Mouse (Mus musculus) B cell, adult (primary cell): Measurements from ENCODE around the gene Psors1c2. TPM values are rescaled to one million over a fixed set of nuclear protein-coding genes. Genes with fewer than 3 reads are reported as not detected.

Source experiments
- total RNA-seq: library from RNA; stranded (reverse); gene quantifications from 4 replicates; pipeline ENCODE4 v1.2.4, GENCODE M21; 2023; ENCODE audit not compliant: inconsistent age

Gene Psors1c2
- total RNA-seq, result not detected in 4 replicates

GRCm38 (mm10) chr17:35532901-35533300 lies at the start of gene Psors1c2:
Psors1c2 (plus strand) TSS chr17:35533201.

GRCm38 (mm10) chr17:35505776-35506175 lies 27.2 kb upstream of the Psors1c2 start, which contains the start of gene Pou5f1:
Pou5f1 (plus strand) TSS chr17:35506018.

GRCm38 (mm10) chr17:35516652-35517500 lies 16.1 kb upstream of the Psors1c2 start, which contains the start of the genes Tcf19 and Cchcr1:
Tcf19 (minus strand) TSS chr17:35516824.
Cchcr1 (plus strand) TSS chr17:35517100.

GRCm38 (mm10) chr17:35551881-35552414 lies 18.9 kb downstream of the Psors1c2 start, which contains the start of gene Cdsn:
Cdsn (plus strand) TSS chr17:35552128.

GRCm38 (mm10) chr17:35567150-35567549 lies 34.1 kb downstream of the Psors1c2 start, which contains the start of gene 2300002M23Rik:
2300002M23Rik (plus strand) TSS chr17:35567450.

Other genes starting within 250 kb of the Psors1c2 start
- gene H2-Q1, start 212.8 kb upstream of the Psors1c2 start, total RNA-seq, result 11.8 to 16.3 TPM (median 15.1 TPM) in 4 replicates
- gene H2-Q2, start 191.0 kb upstream of the Psors1c2 start, total RNA-seq, result 6.7 to 12.2 TPM (median 10.3 TPM) in 4 replicates
- 342 to 364 TPM (median 361 TPM) in 4 replicates for gene H2-Q4, start 153.6 kb upstream of the Psors1c2 start, total RNA-seq
- 271 to 340 TPM (median 322 TPM) in 4 replicates for gene H2-Q6, start 108.4 kb upstream of the Psors1c2 start, total RNA-seq
- gene H2-Q7, start 94.0 kb upstream of the Psors1c2 start, total RNA-seq, result 154 to 200 TPM (median 183 TPM) in 4 replicates
- gene H2-Q10, start 63.1 kb upstream of the Psors1c2 start, total RNA-seq, result 55.8 to 66.3 TPM (median 64.4 TPM) in 4 replicates
- gene Pou5f1, start 27.2 kb upstream of the Psors1c2 start, total RNA-seq, result 0.63 to 0.74 TPM (median 0.67 TPM) in 3 of 4 replicates, not detected in the other
- gene Tcf19, start 16.4 kb upstream of the Psors1c2 start, total RNA-seq, result 4.8 to 6.8 TPM (median 5.4 TPM) in 4 replicates
- gene Cchcr1, start 16.1 kb upstream of the Psors1c2 start, total RNA-seq, result 11.5 to 19.0 TPM (median 13.4 TPM) in 4 replicates
- gene Cdsn, start 18.9 kb downstream of the Psors1c2 start, total RNA-seq, result not detected in 4 replicates
- gene 2300002M23Rik, start 34.2 kb downstream of the Psors1c2 start, total RNA-seq, result not detected in 4 replicates
- not detected in 4 replicates for gene Sfta2, start 68.3 kb downstream of the Psors1c2 start, total RNA-seq
- not detected in 4 replicates for gene Gm9573, start 93.4 kb downstream of the Psors1c2 start, total RNA-seq
- gene Mucl3, start 110.5 kb downstream of the Psors1c2 start, total RNA-seq, result not detected in 4 replicates
- gene Vars2, start 134.4 kb downstream of the Psors1c2 start, total RNA-seq, result 43.2 to 67.6 TPM (median 49.8 TPM) in 4 replicates
- 17.9 to 21.2 TPM (median 19.8 TPM) in 4 replicates for gene Gtf2h4, start 140.5 kb downstream of the Psors1c2 start, total RNA-seq
- gene Ddr1, start 171.4 kb downstream of the Psors1c2 start, total RNA-seq, result not detected in 4 replicates